Mouse (Mus musculus) megakaryocyte progenitor cell, adult 5-6 weeks (primary cell): ENCODE measurements around the gene Rxfp1. TPM values are rescaled to one million over a fixed set of nuclear protein-coding genes. Genes with fewer than 3 reads are reported as not detected.
A peak's percentile ranks its signal among the peaks of the same experiment; 100 is the strongest.
"Not testable (repeated sequence)": the region's sequence is repeated elsewhere in the genome, so short reads cannot be mapped to it uniquely, and the experiment has no call there.

ENCODE experiments used
- ATAC-seq: replicated peaks from 2 replicates; pipeline ENCODE4 v1.8.0; 2016; ENCODE audit warnings: mild to moderate bottlenecking, moderate TSS enrichment, inconsistent platforms; ENCODE audit not compliant: poor library complexity
- total RNA-seq, 2 experiments: library from RNA; stranded (forward) in 1 of 2; stranded (reverse) in 1 of 2; fragments of 157-497, 149-512 nt in 1 of 2; fragments of 200-1000 nt in 1 of 2; gene quantifications; 2 replicates each; pipeline versions ENCODE4 v1.2.3 to v1.2.4; 2015 to 2017

Rxfp1 gene
- total RNA-seq (2015) (not detected in 2 replicates), total RNA-seq (2017) (not detected in 2 replicates)

DNA sequence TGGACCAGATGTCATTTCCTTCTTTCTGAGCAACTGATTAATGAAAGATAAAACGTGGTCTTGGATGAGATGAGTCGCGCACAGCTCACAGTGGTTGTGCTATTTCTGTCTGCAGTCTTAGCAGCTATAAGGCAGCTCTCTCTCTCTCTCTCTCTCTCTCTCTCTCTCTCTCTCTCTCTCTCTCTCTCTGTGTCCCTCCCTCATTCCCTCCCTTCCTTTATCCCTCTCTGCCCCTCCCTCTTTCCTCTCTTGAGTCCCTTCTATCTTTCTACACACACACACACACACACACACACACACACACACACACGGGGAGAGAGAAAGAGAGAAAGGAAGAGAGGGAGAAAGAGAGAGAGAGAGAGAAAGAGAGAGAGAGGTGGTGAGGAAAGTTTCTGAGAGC is at the start of gene Rxfp1:
Gene Rxfp1, minus strand, starts transcription at position 101 of the 400 bp plus-strand sequence.
- no peak for ATAC-seq

DNA sequence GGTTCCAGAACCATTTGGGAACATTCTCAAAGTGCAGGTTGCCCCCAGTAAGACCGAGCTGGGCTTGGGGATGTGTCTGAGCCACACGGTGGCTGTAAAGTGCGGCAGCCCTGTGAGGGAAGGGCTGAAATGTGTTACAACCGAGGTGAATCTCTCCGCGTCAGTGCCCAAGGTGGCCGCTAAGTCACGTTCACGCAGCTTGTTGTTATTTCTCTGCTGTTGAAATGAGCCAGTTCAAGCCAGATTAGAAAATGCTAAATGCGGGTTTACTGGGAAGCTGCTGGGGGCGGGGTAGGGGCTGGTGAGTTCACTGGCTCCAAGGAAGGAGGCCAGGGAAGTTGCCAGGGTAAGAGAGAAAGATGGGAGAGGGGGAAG is 46.7 kb upstream of the Rxfp1 start:
- no peak for ATAC-seq

DNA sequence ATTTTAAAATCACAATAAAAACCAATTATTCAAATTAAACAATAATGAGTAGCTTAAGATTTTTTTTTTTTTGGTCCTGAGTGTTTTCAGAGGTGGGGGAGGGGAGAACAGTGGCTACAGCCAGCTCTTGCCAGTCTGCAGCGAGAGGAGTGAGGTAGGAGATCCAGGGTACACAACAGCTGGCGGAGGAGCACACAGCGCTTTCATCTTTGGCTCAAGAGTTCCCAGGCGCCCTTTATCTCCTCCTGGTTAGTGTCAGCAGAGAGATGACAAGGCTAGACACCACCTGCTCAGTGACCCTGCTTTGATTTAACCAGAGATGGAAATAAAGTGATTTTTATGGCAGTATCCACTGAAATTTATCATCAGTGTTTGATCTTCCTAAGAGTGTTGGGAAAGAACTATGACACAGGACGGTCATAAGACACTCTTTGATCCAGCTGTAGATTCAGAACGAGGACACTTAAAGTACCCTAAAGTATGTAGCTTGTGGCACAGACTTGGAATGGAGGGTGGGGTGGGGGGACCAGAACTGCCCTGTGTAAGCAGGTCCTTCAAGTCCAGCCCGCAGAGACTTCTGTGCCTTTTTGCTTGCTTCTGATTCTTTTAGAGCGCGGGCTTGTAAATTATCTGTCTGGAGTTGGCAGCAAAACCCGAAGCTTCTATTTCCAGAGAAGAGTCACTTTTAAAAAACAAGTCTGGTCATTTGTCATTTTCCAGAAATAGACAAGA is 46.1 kb upstream of the Rxfp1 start:
- no peak for ATAC-seq

DNA sequence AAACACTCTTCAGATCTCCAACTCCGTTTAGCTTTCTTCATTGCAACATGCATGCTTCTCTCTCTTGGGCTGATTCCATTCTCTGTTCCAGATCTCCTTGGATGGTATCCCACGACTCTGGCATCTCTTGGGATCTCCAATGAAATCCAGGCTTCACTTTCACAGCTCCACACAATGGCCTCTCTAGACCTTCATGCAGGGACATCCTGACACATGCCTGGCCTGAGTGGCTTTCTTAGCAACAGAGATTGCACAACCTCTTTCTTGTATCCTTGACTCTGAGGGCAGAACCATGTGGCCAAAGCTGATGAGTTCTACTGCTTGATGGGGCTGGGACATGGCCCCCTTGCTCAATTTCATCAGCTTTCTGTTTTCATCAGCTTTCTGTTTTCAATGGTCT is 35.0 kb upstream of the Rxfp1 start:
- no peak for ATAC-seq

DNA sequence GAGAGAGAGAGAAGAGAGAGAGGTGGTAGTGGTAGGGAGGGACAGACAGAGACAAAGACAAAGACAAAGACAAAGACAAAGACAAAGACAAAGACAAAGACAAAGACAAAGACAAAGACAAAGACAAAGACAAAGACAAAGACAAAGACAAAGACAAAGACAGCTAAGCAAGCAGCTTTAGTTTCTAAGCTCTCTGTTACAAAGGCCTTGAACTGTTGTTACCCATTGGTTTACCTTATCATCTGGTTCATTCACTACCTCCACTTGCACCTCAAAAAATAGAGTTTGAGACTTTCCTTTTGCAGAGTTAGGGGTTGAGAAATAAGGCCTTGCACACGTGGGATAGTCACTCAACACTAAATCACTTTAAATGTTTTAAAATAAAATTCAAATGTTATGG is 16.1 kb upstream of the Rxfp1 start:
- ATAC-seq = no peak

DNA sequence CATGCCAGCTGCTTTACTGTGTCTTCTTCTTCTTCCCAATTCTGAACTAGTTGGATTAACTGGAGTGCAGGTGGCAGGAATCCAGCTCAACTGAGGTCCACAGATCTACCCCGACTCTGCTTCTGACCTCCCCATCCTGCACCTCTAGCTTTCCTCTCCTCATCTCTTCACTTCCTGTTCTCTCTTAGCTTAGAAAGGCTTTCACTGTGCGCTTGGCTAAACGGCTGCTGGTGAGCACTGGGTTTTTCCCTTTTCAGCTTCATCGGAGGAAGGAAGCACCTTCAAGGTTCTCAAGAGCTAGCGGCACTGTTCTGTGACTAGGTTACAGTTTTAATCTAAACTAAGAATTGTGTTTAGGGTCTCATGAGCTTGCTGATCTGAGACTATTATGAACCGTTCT is 8.9 kb upstream of the Rxfp1 start:
- no peak for ATAC-seq

DNA sequence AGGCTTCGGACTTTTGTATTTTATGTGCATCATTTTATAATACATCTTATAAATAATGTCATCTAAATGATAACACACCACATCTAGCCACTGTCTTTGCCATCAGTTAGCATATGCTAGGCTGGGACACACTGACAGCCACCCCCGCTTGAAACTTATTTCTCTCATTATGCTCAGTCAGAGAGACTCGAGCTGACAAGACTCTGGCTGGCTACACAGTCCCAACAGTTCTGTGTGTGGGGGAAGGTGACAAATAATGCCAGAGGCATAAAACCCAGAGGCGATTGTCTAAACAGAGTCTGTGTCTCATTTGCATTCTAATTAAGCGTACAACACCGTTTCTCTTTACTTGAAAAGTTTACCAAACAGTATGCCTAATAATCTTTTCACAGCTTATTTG is 7.4 kb upstream of the Rxfp1 start:
- ATAC-seq = no peak

DNA sequence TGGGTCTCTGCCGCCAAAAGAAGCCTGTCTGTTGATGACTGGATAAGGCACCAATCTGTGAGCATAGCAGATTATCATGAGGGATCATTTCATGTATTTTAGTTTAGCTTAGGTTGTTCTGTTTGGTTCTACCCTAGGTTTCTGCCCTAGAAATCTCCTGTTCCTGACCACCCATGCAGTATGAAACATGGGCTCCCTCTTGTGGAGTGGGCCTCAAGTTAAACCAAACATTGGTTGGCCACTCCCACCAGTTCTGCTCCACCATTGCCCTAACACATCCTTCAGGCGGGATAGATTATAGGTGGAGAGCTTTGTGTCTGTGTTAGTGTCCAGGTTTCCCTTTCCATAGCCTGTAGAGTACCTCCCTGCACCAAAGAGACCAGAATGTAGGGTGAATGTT is 6.7 kb upstream of the Rxfp1 start:
- no peak; the same call in 1 of the 2 replicates for ATAC-seq

DNA sequence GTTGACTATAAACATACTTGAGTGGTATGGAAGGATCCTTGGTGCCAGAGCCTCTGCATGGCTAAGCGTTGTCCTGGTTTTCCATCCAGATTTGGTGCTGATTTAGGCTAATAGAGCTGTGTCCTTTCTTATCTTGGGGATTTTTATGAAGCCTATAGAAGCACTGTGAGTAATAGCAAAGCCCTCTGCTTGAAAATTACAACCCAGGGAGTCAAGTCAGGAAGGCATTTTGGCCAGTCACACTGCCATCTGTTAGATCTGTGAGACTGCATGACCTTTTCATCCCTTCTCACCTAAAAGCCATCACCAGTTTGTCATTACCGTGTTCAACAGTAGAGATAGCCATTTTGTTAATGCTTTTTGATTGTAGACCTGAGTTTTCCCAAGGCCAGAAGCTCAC is 2.7 kb upstream of the Rxfp1 start:
- ATAC-seq = no peak

DNA sequence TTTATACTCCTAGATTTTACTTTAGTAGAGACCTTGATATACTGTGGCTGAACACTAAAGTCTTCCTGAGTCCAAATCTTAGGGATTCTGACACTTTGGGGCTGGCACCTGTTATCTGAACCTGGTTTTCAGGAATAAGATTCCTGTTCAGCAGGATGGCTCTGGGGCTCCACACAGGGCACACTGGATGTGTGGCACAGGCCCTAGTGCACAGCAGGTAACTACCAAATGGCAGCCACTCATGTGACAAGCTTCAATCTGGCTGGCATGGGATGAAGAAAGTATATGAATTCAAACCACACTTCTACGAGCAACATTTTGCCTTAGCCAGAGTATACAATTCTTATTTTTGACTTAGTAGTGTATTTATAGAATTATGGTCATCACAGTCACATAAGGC is 771 bp upstream of the Rxfp1 start:
- no peak for ATAC-seq

DNA sequence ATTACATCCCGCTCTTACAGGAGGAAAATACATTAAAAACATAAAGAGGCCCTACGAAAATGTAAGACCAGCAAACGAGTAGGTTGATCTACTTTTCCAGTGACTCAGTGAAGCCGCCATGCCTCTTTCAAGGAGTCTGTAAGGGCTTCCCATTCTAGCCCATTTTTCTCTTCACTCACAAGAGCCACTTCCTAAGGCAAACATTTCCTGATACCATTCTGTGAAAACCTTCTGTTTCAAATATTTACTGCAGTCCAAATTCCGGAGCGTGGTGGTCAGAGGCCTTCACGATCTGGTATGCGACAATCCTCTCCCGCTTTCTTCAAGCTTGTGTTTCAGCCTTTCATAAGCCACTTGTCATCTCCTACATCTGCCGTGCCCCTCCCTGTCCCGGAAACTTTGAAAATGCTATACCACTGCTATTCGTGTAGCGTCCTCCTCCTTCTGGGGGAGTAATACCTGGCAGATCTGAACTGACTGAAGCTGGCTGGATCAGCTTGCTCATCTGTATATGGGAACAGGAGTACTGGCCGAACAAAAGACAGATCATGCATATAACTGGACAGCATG is 11.1 kb downstream of the Rxfp1 start:
- ATAC-seq = no peak

DNA sequence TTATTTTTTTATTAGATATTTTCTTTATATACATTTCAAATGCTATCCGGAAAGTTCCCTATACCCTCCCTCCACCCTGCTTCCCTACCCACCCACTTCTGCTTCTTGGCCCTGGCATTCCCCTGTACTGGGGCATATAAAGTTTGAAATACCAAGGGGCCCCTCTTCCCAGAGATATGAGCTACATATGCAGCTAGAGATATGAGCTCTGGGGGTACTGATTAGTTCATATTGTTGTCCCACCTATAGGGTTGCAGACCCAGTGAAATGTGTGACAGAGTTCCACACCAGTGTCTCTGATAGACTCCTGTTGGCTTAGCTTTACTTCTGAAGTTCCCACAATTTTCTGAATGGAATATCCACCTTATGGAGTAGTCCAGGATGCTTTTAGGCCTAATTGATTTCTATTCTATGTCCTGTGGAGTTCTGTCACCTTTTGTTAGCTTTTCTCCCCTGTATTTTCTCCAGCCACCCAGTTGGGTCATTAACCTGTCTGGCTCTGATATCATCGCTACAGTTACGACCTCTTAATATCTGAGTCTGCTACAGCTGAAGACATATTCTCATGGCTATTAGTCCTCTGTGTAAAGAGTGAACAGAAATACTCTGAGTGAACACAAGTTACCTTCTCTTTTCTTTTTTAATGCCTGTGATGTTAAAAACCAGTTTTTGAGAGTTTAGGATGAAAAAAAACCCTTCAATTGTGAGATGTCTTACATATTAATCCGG is 16.8 kb downstream of the Rxfp1 start:
- no peak for ATAC-seq

DNA sequence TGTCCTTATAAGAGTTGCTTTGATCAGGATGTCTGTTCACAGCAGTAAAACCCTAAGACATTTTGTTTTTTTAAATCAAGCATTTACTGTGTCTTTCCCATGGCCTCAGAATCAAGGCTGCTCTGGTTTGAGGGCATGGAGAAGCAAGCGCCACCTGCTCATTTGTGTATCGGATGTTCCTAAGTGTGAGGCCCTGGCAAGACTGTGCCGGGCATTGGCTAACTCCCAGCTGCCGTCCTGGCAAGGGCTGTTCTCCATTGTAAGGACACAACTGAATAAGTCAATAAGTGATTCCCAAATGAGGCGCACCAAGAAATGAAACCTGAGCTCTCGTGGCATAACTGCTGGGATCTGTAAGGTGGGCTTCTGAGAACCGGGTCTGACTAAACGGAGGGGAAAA is 31.2 kb downstream of the Rxfp1 start:
- ATAC-seq = no peak

DNA sequence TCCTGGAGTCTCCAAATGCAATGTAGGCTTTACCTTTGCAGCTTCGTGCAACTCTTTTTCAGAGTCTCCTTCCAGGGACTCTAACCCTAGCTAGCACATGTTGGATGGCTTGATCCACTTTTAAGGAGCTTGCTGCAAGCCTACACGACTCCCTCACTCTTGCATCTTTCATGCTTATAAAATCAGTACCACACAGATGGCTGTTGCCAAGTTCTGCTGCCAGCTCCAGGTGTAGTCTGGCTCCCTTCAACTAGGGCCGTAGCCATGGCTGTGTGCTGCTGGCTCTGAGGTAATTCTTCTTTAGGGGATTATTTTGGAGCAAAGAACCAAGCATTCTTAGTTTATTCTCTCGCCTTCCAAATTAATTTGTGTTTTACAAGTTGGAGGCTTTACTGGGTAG is 34.5 kb downstream of the Rxfp1 start:
- no peak for ATAC-seq

DNA sequence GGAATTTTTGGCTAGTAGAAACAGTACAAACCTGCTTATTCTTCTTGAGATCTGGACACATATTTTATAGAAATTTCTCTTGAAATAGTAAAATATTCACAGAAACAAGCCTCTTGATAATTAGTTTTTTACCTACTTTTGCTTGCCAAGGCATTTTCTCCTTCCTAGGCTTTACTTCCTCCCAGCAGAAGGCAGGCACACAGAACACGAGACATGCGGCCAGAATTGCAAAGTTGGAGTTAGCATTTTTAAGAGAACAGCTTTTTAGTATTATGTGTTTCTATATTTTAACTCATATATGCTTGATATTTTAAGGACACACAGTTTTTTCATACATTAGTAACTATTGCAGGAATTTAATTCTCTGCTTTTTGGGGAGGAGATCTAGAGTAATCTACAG is 45.7 kb downstream of the Rxfp1 start:
- ATAC-seq = no peak

DNA sequence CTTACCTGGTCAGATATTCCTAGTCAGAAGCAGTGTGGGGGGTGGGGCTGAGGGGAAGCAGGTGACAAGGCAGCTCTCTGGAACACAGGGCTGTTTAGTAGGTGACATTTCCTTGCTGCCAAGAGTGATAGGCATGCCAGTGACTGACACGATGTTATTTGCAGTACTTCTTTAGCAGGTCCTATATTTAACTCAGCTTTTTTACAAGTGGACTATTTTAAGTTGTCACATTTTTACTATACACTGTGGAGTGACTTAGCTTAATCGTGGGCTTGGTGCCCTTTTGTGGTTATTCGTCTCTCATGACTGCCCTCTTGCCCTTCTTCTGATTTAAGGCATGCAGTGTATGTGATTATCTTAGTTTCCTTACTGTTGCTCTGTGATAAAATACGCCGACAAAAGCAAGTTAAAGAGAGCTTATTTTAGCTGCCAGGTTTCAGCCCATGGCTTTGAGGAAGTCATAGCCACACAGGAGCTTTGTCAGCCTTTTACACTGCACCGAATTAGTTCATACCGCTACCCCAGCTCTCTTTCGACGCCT is 47.5 kb downstream of the Rxfp1 start:
- 0 out of 2 replicates have a peak, but pooled peaks have one; percentile 39 for ATAC-seq

DNA sequence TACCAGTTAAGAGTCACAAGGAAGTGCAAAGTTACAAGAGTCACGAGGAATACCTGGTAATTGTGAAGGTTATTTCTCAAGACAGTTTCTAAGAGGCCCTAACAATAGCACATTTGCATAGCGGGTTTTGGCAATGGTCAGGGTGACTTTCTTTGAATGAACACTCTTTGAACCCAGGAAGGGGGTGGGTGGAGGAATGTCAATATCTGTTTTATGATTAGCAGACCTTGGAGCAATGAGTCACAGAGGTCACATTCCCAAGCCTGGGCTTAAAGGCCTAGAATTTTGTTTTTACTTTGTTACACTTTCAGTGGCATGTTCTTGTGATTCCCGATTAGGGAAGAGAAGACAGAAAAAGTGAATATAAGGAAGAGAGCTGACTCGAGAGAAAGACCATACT is 49.6 kb downstream of the Rxfp1 start:
- not testable (repeated sequence) for ATAC-seq

DNA sequence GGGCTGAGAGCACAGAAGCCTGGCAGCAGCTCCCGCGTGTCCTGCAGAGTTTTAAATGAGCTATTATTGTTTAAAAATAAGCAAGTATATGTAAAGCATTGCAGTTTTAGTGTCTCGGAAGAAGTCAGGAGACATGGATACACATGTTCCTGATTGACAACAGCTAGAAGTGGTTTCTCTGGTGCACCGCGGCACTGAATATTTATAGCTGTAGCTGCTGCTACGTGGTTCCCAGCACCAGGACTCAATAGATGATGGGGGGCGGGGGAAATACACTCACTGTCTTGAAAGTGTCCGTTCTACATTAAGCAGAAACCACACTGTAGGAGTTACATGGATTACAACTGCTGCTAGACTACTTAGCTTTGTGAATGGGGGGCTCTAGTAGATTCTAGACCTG is 54.2 kb downstream of the Rxfp1 start:
- ATAC-seq = no peak

DNA sequence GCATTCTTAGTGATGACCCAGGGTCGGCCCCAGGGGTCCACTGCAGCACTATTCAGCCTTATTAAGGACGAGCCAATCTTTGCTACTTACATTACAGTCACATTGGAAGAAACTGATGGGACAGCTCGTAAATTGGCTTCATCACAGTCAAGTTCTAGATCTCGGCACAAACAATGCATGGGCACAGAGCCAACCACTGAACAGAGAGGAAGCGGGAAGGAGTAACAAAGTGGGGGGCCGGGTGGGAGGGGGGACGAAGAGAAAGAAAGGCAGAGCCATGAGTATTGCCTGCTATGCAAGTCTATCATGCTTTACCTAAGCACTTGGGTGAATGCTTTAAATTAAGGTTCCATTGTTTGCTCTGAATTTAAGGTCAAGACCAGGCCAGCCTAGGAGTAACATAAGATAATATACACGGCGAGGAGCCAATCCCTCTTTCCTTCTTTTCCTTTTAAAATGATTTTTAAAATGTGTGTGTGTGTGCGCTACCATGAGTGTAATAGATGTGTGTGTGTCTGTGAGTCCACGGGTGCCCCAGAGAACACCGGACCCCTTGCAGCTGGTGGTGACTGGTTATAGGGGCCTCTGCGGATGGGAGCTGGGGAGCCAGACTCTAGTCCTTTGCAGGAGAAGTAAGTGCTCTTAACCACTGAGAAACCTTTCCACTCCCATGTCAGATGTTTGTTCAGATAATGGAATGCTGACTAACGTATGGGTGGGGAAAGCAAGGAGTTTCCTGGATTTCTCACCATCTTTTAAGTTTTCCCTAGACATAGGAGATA is 55.1 kb downstream of the Rxfp1 start:
- no peak for ATAC-seq

DNA sequence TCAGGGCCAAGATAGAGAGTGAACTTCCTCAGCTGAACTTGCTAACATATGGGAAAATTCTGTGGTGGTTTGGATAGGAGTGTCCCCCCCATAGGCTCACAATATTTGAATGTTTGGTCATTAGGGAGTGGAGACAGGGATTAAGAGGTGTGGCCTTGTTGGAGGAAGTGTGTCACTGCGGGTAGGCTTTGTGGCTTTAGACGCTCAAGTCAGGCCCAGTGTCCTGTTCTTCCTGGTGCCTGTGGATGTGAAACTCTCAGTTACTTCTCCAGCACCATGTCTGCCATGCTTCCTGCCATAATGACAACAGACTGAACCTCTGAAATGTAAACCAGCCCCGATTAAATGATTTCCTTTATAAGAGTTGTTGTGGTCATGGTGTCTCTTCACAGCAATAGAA is 61.3 kb downstream of the Rxfp1 start:
- 0 out of 2 replicates have a peak, but pooled peaks have one; percentile 29 for ATAC-seq

DNA sequence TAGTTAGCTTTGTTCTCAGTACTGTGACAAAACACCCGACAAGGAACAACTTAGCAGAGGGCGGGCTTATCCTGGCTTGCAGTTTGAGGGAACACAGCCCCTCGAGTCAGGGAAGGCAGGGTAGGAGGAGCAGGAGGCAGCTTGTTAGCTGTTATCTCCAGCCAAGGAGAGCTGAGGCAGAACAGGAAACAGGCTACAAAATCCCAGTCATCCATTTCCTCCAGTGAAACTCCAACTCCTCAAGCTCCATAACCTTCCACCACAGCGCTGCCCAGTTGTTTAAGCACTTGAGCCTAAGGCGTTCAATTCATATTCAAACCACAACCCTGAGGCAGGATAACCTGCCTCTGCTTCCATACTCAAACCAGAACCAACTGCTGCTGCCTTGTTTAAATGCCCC is 63.0 kb downstream of the Rxfp1 start:
- no peak for ATAC-seq
